Mouse (Mus musculus) lung, adult 2 months (tissue): Measurements from ENCODE around the gene Cgnl1.

ENCODE experiments used
- CTCF ChIP-seq: fragments of 200-500 bp; IDR thresholded peaks from 2 replicates; pipeline ENCODE4 v1.5.1; 2011; ENCODE audit warnings: mild to moderate bottlenecking, low read length, control low read depth; ENCODE audit not compliant: insufficient read depth
- POLR2A ChIP-seq: fragments of 200-500 bp; IDR thresholded peaks from 2 replicates; pipeline ENCODE4 v1.6.1; 2011; ENCODE audit warnings: low read depth, mild to moderate bottlenecking, control low read depth, low read length, borderline replicate concordance; ENCODE audit errors: extremely low read depth

DNA sequence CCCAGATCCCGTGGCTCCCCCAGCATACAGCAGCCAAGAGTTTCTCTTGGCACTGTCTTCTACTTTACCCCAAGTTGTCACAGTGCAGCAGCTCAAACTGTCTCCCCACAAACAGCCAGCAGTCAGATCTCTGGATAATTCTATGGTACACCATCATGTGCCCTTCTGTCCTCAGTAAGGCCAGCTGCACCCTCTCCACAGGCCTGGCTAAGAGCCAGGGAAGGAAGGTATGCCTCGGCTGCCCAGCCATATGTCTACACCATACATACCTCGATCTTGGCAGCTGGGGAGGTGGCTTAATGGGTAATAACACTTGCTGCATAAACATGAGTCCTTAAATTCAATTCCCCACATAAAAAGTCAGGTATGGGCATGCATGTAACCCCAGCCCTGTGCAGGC is 4.9 kb upstream of the Cgnl1 start:
- TF ChIP-seq POLR2A (no peak), CTCF (no peak)
